Mouse (Mus musculus) hematopoietic stem cell, adult 5-6 weeks (primary cell): ENCODE data around the gene Heg1. TPM values are rescaled to one million over a fixed set of nuclear protein-coding genes. Genes with fewer than 3 reads are reported as not detected.

ENCODE experiments used
- ATAC-seq, 2 experiments: fragments of 125-278 bp in 1 of 2; replicated peaks in 1 of 2; 2 replicates each; pipeline ENCODE4 v1.8.0; 2016 to 2017; ENCODE audit warnings: inconsistent platforms in 2 of 2, mild to moderate bottlenecking in 2 of 2, moderate number of reproducible peaks in 2 of 2, low read depth in 1 of 2, moderate TSS enrichment in 1 of 2; ENCODE audit not compliant: low FRiP score in 2 of 2, poor library complexity in 2 of 2, severe bottlenecking in 2 of 2, insufficient read depth in 1 of 2, low TSS enrichment in 1 of 2
- total RNA-seq: library from RNA; stranded (forward); fragments of 172-1452, 232-1000 nt; gene quantifications from 2 replicates; pipeline ENCODE4 v1.2.3, GENCODE M21; 2017

Gene Heg1
- total RNA-seq: 59.6 and 63.4 TPM in 2 replicates

GRCm38 (mm10) chr16:33684162-33684702, at the start of gene Heg1:
TSS of gene Heg1 (plus strand) at chr16:33684370.
- ATAC-seq: peak; percentile 33 to 52

DNA sequence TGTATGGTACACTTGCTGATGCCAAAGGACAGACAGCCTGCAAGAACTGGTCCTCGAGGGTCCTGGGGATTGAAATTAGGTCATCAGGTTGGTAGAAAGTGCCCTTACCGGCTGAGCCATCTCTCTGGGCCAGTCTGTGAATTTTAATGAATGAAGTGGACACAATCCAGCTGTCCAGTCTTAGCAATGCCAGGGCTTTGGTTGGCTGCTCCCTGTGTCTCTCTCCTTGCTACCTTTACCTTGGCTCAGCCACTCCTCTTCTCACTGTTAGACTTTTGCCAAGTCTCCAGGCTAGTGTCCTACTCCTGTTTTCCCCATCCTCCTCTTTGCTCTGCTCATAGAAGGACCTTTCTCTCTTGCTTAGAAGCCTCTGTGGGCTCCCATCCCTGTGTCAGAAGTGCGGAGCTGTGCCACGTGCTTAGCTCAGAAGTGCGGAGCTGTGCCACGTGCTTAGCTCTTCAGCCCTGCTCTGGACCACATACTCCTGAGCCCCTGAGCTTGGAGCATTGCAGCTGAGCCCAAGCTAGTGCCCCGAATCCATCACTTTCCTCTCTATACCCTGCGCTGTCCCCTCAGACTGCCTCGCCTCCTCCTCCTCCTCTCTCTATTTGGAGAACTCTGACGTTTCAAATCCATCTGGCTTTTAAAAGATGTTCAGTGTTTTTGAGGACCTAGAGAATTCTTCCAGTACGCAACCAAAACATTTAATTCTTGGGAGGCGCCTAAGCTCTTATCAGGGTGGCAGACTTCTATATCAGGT, 48.2 kb upstream of the Heg1 start:
- no peak for ATAC-seq

DNA sequence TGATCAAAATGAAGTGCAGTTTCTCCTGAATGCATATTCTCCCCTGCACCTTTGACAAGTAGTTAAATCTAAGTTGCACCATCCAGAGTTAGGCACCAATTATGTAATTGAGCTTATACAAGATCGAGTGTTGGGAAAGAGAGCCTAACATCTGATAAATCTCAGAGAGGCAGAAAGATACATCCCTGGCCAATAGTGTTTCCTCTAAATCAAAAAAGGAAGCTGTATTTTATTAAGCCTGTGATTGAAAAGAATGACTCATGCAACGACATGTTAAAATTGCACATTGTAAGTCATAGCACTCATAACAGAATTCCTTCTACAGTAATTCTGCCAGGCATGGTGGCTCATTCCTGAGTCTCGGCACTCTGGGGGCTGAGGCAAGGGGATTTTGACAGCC, 42.4 kb upstream of the Heg1 start:
- ATAC-seq: no peak

- ATAC-seq: no peak
Measured at GRCm38 (mm10) chr16:33653116-33653515, 31.1 kb upstream of the Heg1 start.

DNA sequence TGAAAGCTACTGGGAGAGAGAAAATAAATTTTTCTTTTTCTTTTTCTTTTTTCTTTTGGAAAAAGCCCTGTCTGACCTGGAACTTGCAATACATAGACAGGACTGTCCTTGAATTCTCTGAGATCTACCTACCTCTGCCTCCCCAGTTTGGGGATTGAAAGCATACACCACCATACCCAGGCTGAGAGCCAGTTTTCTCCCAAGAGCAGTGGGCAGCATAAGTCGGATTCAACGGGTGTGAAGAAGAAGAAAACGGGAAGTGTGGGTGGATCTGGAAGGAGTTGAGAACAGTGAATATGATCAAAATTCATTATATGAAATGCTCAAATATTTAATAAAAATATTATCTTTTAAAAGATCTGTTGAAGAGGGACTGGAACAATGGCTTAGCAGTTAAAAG, 28.7 kb upstream of the Heg1 start:
- ATAC-seq: no peak

DNA sequence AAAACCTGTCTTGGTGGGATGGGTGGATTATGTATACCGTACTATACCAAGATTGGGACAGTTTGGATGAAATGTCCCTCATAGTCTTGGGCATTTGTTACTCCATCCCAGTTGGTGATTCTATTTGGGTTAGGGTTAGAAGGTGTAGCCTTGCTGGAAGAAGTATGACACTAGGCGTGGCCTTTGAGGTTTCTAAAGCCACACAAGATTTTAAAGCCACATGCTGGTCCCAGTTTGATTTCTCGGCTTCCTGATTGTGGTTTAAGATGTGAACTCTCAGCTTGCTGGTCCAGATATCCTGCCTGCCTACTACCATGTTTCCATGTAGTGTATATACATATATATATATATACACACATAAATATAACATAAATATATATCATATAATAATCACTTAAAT, 27.0 kb upstream of the Heg1 start:
- ATAC-seq: no peak

DNA sequence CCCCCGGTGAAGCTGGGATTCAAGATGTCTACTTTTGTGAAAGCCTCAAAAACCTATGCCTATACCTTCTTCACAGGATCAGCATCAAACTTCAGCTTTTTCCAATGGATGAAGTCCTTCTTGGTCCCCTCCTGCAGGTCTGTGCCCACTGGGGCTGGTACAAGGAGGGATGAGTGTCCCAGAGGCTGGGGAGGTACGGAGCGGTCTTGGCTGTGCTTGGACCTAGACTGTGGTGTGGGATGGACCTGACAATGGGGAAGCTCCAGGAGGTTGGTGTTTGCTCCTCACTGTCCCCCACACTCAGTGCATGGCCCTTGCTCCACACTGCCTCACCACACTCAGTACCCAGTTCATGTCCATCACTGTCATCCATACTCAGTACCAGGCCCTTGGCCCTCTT, 26.0 kb upstream of the Heg1 start:
- no peak for ATAC-seq

DNA sequence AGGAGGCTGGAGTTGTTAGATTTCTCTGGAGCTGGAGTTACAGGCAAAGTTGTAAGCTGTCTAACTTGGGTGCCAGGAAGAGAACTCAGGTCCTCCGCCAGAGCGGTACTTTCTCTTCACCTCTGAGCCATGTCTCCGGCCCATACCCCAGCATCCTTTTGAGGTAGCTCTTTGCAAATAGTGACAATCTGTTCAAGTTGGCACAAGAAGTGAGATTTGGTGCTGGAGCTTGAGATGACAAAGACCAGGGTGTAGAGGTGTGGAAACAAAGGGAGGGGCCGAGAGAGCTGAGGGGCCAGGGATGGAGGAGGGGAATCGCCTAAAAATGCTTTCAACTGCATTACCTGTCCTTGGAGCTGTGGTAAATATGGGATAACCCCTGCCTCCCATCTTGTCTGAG, 24.6 kb upstream of the Heg1 start:
- no peak for ATAC-seq

DNA sequence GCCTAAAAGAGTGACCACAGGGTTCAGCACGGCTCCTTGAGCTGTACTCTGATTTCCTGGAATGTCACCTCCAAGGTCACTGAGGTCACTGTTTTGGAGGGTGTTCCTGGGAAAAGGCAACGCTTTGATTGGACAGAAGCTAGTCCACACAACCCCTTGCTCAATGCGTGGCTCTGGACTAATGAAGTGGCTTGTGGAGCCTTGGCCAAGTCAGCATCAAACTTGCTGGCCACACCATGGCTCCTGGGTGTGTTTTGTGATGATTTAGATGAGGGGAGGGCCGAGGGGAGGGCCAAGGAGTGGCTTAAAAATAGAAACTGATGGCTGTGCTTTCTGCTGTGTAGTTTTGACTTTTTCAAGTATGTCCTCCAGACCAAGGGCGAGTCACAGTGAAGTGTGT, 24.0 kb upstream of the Heg1 start:
- no peak for ATAC-seq

- no peak for ATAC-seq
Measured at GRCm38 (mm10) chr16:33662841-33663240, 21.3 kb upstream of the Heg1 start.

GRCm38 (mm10) chr16:33666226-33666625, 17.9 kb upstream of the Heg1 start:
- no peak for ATAC-seq

- no peak for ATAC-seq
Measured at GRCm38 (mm10) chr16:33666985-33667538, 17.1 kb upstream of the Heg1 start.

DNA sequence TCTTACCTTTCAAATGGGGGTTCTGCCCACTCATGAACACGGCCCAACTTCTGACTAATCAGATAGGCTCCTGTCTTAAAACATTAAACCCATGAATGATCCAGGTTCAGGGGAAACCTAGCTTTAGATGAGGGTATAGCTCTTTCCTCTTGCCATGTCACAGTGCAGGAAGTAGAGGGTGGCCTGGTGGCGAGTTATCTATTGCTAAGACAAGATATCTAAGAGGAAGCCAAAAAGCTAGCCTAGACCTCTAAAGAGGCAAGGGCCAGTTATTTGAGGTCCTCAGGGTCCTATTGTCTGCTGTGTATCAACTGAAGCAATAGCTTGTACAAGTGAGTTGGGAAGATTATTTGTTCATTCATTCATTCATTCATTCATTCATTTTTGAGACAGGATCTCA, 15.7 kb upstream of the Heg1 start:
- no peak for ATAC-seq

- no peak for ATAC-seq
Measured at GRCm38 (mm10) chr16:33669072-33669471, 15.1 kb upstream of the Heg1 start.

GRCm38 (mm10) chr16:33670340-33670739, 13.8 kb upstream of the Heg1 start:
- no peak for ATAC-seq

DNA sequence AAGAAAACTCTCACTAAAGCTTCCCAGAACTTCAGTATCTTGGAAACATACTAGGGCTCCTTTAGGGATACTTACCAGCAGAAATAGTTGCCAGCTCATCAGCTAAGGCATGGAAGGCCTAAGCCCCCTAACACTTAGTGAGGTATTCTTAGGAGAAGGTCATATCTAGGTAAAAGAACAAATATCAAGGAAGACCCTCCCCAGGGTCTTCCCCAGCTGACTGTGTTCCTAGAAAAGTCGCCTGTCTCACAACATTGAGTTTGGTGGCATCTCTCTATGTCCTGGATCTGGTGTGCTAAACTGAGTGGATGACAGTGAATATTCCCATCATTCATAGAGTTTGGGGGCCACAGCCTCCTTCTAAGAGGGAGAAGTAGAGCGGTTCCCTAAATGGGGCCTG, 13.2 kb upstream of the Heg1 start:
- ATAC-seq: no peak

- no peak for ATAC-seq
Measured at GRCm38 (mm10) chr16:33672188-33672587, 12.0 kb upstream of the Heg1 start.

DNA sequence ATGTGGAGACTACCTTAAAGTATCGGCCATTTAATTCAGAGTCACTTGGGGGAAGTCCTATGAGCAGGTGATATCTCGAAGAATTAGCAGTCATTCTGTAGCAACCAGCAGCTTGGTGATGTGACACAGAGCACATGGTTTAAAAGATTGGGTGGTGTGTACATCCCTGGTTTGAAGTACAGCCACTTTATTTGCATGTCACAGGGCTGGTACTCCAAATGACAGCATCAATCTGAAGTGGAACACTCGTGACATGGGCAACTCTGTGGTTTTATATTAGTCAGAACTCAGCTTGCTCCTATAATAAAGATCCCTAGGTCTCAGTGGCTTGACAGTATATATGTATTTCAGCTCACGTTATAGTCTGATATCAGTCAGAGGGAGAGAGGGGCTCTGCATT, 11.5 kb upstream of the Heg1 start:
- no peak for ATAC-seq

GRCm38 (mm10) chr16:33673530-33674109, 10.6 kb upstream of the Heg1 start:
- ATAC-seq: no peak
